Mouse (Mus musculus): Measurements from ENCODE around the gene Smad5. TPM values are rescaled to one million over a fixed set of nuclear protein-coding genes. Genes with fewer than 3 reads are reported as not detected.

The Smad5 gene
- total RNA-seq (2021): 10 to 100 TPM; 22.7 TPM
- long read RNA-seq, experiment 1, full-length matches to known transcripts: 2 of 9 reads
- long read RNA-seq, experiment 1, partial matches to known transcripts: 2 of 9 reads
- long read RNA-seq, experiment 1, other reads (novel, unspliced or antisense): 5 of 9 reads
- long read RNA-seq, experiment 2, full-length matches to known transcripts: 1 of 7 reads
- long read RNA-seq, experiment 2, partial matches to known transcripts: 0 of 7 reads
- long read RNA-seq, experiment 2, other reads (novel, unspliced or antisense): 6 of 7 reads

DNA sequence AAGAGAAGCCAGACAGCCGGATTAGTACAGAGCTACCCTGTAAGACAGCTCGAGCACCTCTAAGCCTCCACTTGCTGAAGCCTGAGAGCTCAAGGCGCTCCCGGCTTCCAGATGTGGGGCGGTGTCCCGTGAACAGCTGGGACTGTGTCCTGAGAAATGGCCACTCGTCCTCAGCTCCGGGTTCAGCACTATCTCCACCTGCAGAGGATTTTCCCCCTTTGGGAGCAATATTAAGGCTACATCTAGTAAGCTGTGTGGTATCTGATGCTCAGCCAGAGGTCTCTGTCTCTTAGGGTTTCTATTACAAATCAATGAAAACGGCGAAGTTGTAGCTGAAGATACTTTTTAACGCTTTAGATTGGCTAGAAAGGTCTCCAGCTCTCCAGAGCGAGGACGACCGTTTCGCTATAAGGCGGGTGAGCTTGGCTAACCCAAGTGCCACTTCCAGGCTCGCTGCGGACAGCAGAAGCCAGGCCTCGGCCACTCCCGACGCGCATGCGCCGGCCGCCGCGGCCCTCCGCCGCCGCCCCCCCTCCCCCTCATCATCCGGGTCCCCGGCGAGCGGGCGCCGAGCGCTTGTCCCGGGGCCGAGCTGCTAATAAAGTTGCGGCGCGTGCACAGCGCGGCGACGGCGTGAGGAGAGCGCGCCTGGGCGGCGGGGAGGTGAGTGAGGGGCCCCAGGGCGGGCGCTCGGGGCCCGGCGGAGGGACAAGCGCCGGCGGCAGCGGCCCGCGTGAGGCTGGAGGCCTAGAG is at the start of gene Smad5:
Gene Smad5 (plus strand): TSS at position 542 of the 753 bp plus-strand sequence.
- DNase-seq (ENCODE audit: low spot score in 2 of 2): peak; percentile 75 to 86

DNA sequence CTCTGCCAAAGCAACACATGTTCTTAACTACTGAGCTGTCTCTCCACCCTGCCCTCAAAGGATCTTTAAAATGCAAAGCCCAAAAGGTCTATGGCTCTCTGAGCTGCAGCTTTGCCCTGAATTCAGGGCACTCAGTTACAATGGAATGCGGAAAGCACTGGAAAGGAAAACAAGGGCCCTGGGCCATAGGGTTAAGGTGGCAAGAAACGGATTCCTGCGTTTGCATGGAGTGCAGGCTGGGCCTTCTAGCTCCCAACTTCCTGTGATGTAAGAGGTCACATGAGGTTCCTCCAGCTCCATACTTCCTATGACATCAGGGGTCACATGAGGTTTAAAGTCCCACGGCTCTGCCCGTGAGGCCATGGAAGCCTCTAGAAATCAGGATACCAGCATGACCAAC is 48.6 kb upstream of the Smad5 start:
- no peak for DNase-seq (ENCODE audit: low spot score in 2 of 2)

DNA sequence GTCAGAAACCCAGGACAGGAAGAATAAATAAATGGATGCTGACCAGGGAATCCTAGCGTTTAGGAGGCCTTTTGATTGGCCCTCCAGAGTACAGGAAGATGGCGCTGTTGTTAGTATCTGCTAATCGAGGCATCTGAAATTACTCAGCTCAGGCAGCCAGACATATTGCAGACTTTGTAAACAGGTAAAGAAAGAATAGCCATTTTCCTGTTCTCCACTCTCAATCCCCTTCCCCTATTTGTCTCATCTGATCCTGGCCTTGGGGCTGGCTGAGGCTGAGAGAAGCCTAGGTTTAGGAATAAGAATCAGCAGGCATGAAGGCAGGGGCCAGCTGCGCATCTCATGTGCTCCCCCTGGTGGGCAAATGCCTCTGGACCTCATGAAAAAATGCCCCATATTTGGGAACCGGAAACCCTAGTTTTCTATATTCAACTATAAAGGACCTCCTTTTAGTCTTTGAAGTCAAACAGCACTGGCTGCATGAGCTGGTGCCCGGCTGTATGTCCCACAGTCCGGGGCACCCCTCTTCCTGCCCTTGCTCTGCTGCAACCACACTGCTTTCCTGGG is 44.8 kb upstream of the Smad5 start:
- peak; percentile 71 to 83 for DNase-seq (ENCODE audit: low spot score in 2 of 2)

DNA sequence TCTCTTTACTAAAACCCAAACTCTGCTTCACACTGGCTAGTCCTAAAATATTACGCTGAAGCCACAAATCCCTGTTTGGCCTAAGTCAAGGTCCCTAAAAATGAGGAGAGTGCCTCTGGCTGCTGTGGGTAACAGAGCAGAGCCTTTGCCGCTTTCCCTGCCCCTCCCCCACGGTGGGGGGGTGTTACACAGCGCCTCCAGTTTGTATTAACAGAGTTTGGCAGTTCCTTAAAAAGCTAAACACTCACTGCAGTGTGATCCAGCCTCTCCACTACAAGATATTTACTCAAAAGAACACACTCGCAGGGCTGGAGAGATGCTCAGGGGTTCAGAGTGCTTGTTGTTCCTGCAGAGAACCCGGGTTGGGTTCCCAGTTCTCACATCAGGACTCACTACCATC is 43.9 kb upstream of the Smad5 start:
- DNase-seq (ENCODE audit: low spot score in 2 of 2): no peak

DNA sequence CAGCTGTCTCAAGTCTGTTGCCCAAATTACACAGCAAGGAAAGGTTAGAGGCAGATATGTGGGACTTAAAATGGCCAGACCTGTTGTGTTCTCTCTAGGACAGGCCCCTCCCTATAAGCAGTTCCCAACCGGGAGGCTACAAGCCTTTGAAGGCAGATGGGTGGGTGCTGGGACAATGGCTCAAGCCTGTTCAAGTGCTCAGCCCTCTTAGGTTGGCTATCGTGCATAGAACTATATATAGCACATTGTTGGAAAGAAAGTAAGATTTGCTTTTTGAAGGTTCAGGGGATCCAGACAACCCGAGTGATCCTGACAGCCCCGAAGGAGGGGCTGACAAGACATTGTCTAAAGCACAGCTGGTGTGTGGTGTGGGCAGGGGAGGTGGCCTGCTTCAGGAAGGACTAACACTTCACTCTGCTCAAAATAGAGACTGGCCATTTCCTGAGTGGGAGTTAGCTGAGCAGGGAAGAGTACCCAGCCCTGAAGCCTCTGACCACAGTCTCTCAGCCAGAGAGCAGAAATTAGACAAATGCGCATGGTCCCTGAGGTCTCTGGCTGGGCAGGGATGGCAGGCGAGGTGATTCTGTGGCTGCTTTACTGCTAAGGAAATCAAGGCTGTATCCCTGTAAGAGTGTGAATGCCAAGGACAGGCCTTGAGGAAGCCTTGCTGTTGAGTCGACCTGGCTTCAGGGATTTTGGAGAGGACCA is 40.7 kb upstream of the Smad5 start:
- no peak for DNase-seq (ENCODE audit: low spot score in 2 of 2)

DNA sequence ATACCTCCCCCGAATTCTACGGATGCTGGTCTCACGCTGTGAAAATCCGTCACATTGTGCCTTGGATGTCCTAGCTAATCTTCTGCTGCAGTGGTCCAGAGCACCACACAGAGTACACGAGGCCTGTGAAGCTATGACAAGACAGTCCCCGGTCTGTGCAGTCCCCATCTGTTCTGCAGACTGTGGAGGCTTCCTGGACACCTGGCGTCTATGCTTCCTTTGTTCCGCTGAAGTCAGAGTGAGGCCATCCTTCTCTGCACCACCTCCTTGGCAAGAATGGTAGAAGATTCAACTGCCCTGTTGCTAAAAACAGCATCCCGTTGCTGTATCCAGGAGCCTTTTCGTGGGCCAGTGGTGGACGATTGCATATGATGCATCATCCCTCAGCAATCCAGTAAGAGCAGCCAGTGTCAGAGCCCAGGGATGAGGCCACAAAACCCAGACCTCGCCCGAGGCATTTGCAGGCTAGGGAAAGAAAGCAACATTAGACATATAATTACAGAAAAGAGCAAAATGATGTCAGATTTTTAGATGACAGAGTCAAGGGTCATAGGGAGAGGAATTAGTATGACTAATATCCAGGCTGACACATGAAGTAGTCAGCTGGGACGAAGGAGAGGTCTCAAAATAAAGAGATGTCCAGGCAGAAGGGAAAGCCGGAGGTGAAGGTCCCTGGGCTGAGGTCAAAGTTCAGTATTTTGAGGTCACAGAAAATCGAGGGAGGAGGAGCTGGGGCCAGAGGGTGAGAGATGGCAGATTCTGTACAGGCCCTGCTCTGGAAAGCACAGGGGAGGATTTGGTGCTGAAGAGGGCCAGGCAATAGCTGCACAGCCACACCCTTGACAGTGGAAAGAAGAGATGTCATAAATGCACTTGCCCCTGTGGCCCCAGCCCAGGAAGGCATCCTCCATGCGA is 38.3 kb upstream of the Smad5 start:
- no peak for DNase-seq (ENCODE audit: low spot score in 2 of 2)

DNA sequence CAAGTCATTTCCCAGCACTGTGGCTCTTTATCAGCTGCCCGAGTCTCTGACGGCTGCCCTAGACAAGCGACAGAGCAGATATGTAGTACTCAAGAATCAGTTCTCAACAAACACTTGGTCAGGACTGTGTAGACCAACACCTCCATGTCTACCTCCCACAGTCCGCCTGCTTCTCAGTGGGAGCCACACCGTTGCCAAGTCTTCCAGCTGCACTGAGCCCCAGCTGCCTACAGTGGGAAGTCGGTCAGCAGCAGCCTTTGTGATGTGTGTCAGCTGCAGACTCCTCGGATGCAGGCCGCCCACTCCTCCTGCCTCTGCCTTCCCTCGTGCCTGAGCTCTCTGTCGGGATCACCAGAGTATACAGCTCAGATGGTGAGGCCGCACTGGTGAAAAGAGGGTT is 31.6 kb upstream of the Smad5 start:
- peak; percentile 17 to 36 for DNase-seq (ENCODE audit: low spot score in 2 of 2)

DNA sequence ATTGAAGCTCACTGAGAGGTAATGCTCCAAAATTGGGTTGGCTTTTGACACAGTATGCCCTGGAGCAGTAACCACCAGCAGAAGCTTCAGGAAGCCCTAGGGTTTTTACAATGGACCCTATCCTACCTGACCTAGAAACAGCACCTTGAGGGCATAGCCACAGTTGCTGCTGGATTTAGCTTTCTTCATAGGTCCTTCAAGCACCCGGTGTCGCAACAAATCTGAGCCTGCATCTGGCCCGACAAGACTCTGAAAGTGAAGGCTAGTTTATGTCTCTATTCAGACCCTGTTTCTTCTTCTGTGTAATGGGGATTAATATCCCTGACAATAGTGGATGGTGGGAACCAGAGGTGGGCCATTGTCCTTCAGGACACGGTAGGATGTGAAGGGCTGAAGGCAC is 25.1 kb upstream of the Smad5 start:
- DNase-seq (ENCODE audit: low spot score in 2 of 2): no peak

DNA sequence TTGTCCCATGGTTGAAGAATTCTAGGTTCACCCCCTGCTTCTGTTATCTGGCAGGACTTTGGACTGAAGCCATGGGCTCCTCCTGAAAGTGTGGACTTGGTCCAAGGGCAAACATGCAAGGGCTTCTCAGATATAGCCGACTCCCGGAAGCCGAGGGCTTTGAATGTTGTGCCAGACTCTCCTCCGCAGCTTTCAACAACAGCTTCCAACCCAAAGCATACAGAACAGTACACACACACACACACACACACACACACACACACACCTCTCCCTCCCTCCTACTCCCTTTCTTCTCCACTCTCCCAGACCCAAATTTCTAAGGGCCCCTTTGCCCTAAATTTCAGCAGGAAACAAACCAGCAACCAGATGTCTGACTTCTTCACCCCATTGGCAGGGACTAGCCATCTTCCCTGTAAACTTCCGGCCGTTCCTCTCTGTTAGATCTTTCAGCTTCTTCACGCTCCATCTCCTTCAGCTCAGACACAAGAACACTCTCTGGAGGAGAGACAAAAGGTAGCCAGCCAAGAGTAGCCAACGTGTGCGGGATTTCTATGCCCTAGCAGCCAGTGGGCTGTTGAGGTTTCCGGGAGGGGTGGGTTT is 24.5 kb upstream of the Smad5 start:
- DNase-seq (ENCODE audit: low spot score in 2 of 2): no peak

DNA sequence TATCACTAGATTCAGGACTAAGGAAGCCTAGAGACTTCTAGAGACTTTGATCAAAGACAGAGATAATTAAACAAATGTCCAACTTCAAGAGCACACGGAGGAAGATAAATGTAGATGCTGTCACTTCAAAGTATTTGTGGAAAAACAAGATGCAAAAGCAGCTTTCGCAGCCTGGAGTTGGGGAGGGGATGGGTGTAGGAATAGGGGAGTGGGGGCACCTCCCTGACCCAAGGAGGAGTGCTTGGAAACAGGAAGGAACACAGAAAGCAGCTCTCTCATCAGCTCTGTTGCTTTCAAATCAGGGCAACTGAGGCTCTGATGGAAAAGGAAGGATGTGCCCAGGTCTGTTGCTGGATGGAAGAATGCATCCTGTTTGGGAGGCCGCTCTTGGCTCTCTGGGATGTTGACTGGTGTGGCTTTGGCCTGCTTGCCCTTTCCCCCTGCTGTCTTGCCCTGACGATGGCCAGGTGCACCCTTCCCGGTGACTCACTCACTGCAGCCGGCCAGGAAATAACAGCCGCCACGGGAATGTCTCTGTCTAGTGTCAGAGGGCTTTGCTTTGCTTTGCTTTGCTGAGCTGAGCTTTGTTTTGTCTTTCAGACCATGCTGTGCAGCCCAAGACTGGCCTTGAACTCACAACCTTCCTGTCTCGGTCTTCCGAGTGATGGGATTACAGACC is 23.8 kb upstream of the Smad5 start:
- DNase-seq (ENCODE audit: low spot score in 2 of 2): no peak

DNA sequence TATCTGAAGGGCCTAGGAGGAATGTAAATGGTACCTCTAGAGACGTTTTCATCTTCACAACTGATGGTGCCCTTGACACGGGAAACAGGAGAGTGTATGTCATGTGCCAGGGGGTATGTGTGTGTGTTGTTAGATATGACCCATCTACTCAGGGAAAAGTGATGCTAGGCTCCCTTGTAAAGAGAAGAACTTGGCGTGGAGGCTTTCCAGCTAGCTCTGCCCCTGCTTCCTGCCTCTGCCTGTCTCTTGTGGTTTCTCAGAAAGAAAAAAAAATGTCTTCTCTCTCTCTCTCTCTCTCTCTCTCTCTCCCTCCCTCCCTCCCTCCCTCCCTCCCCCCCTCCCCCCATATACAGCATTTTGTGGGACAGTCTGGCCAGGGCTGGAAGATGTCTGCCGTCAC is 20.9 kb upstream of the Smad5 start:
- no peak for DNase-seq (ENCODE audit: low spot score in 2 of 2)

DNA sequence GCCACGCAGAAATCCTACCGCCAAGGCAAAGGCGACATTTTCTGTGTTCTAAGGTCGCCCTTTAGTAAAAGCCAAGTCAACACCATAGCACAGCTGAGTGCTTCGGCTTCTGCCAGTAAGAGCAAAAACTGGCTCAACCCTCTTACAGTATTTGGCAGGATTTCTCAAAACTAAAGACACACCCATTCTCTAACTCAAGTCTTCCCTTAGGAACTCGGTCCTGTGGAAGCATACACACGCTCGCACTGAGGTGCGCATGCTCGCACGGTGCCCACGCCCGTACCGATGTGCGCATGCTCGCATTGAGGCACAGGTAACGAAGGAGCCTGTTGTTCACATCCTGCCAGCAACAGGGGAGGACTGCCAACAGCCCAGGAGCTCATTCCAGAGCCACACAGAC is 20.5 kb upstream of the Smad5 start:
- peak; percentile 44 to 46 for DNase-seq (ENCODE audit: low spot score in 2 of 2)

DNA sequence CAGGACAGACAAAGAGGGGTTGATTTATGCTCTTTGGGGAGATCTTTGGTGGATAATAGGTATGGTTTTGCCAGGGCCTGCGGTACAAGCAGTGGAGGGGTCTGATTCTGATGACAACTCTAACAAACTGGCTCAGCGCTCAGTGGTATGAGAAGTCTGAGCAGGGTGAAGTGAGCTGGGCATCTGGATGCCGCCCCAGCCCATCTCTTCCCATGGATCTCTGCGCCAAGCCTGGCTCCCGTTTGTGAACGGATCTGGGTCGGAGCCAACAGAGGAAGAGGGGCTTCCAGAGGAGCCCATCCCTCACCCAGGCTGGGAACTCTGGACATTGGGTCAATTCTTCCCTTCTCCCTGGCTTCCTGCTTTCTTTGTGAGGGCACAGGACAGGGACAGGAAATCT is 19.5 kb upstream of the Smad5 start:
- no peak for DNase-seq (ENCODE audit: low spot score in 2 of 2)

DNA sequence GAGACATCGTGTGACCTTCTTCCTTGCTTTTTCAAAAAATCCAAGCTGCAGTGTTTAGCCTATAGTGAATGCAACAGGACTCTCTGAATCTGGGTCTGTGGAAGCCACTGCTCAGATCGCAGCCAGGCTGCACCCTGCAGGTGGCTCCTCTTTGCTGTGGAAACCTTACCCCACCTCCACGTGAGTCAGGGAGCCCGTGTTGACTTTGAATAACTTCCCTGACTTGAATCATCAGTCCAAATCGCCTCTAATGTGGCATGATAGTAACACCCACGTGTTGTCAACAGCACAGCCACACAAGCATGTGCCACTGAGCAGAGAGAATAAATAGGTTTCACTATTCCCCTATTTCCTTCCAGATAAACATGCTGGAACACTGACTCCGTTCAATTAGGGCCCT is 10.8 kb upstream of the Smad5 start:
- no peak for DNase-seq (ENCODE audit: low spot score in 2 of 2)

DNA sequence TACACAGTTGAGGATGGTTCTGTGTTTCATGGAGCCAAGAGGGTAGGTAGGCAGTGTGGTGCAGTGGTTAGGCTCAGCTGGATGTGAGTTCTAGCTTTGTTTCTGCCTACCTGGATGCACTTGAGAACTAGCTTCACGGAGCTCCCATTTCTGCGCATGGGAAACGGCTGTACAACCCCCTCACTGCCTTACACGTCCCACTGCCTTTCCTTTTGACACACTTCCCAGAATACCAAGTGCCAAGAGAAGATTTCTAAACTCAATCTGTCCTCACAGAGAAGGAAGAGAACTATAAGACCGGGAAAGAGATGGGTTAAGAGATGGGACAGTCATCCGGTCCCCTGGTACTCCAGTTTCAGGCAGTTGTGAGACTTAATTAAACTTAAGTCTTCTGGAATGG is 10.2 kb upstream of the Smad5 start:
- DNase-seq (ENCODE audit: low spot score in 2 of 2): peak; percentile 28 to 31

DNA sequence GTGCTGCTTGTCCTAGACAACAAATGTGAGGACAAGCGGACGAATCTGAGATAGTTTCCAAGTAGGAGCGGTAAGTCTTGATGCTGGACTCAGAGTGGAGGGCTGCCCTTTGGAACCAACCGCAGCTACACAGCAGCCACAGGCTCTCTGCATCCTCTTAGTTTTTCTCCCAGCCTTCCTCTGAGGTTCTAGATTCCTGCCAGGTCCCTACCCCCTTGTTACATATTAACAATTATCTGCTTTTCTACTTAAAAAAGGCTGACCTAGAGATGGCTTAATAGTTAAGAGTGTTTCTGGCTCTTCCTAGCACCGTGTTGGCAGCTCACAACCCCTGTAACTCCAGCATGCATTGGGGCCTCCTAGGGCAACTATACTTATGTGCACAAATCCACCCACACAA is 7.1 kb upstream of the Smad5 start:
- no peak for DNase-seq (ENCODE audit: low spot score in 2 of 2)

DNA sequence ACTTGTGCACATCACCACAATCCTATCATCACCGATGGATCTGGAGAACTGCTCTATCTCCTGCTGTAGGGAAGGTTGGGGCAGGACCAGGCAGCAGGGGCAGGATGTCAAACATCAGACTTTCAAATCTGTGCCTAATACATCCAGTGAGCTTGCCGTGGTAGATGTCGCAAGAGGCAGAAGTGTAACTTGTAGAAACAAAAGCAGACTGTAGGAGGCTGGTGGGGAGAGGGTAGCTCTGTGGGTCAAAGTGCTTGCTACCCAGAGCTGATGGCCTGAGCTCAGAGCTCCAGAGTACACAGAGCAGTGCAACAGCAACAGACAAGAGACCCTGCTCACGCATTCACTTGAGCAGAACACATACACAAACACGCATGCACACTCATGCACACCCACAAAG is 6.1 kb upstream of the Smad5 start:
- no peak for DNase-seq (ENCODE audit: low spot score in 2 of 2)

DNA sequence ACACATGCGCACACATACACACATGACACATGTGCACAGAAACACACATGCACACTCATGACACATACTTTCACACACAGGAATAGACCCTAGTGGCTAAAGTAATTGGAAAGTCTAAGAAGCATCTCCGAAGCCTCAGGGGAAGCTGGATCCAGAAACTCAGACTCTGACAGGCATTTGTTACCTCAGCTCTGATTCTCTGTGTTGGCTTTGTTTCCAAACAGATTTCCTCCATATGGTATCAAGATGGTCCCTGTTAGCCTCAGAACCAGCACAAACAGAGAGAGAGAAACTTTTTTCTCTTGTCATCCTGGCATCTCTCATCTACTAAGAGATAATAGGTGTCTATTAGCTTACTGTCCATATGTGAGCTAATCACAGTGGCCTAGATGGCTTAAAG is 5.6 kb upstream of the Smad5 start:
- no peak for DNase-seq (ENCODE audit: low spot score in 2 of 2)

DNA sequence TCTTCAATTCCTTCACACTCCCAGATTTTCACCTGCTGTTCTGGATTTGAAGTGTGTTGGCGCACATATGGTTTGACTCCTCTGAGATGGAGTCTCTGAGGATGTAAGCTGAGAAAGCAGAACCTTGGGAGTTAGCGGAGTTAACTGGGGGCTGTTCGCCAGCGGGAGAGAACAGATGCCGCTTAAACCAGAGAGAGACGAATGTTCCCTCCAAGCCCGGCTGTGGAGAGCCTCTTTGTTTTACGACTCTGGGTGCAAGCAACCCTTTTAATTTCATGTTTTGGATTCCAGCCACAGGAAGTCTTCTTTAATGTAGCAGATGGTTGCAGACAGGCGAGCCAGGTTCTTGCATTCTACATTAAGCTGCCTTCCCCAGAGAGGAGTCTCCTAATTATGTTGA is 4.4 kb upstream of the Smad5 start:
- peak; percentile 61 to 74 for DNase-seq (ENCODE audit: low spot score in 2 of 2)

DNA sequence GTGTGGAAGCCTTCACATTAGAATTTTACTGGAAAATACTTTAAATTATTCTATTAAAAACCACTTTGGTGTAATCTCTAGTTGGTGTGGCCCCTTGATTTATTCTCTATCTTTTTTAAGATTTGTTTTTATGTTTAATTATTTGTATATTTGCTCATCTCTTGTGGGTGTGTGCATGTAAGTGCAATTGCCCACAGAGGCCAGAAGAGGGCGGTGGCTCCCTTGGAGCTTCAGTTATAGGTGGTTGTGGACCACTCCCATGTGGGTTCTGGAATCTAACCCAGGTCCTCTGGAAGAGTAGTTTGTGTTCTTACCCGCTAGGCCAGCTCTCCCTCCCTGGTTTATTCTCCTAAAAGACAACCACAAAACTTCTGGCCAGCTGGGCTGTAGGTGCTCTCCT is 3.4 kb upstream of the Smad5 start:
- DNase-seq (ENCODE audit: low spot score in 2 of 2): no peak

All from left cerebral cortex, adult 18-20 months (tissue).